Mouse (Mus musculus) MEL (cell line): ENCODE results near the gene Krtap5-4. TPM values are rescaled to one million over a fixed set of nuclear protein-coding genes. Genes with fewer than 3 reads are reported as not detected.
A peak's percentile ranks its signal among the peaks of the same experiment; 100 is the strongest.

Source experiments
- ELF1 ChIP-seq: IDR thresholded peaks from 2 replicates; pipeline ENCODE4 v1.6.1; 2014; ENCODE audit warnings: low read depth, mild to moderate bottlenecking, inconsistent platforms, low read length, improper control_type of control experiment, moderate library complexity
- EP300 ChIP-seq, 2 experiments: IDR thresholded peaks; 2 replicates each; pipeline ENCODE4 v1.6.1; 2011; ENCODE audit warnings: improper control_type of control experiment in 2 of 2, low read length in 2 of 2, low read depth in 1 of 2, mild to moderate bottlenecking in 1 of 2
- JUND ChIP-seq: IDR thresholded peaks from 2 replicates; pipeline ENCODE4 v1.6.1; 2011; ENCODE audit warnings: low read depth, mild to moderate bottlenecking, improper control_type of control experiment, low read length
- RCOR1 ChIP-seq: IDR thresholded peaks from 2 replicates; pipeline ENCODE4 v1.6.1; 2012; ENCODE audit warnings: low read depth, mild to moderate bottlenecking, inconsistent platforms, low read length, improper control_type of control experiment
- USF1 ChIP-seq: IDR thresholded peaks from 2 replicates; pipeline ENCODE4 v1.6.1; 2014; ENCODE audit warnings: low read depth, mild to moderate bottlenecking, inconsistent platforms, low read length, improper control_type of control experiment, moderate library complexity
- ZC3H11A ChIP-seq: IDR thresholded peaks from 2 replicates; pipeline ENCODE4 v1.6.1; 2012; ENCODE audit warnings: low read depth, mild to moderate bottlenecking, inconsistent platforms, low read length, improper control_type of control experiment
- ZKSCAN1 ChIP-seq: IDR thresholded peaks from 2 replicates; pipeline ENCODE4 v1.6.1; 2012; ENCODE audit warnings: low read depth, mild to moderate bottlenecking, inconsistent platforms, low read length, improper control_type of control experiment, moderate library complexity
- ZMIZ1 ChIP-seq: IDR thresholded peaks from 2 replicates; pipeline ENCODE4 v1.6.1; 2012; ENCODE audit warnings: low read depth, mild to moderate bottlenecking, inconsistent platforms, low read length, improper control_type of control experiment, moderate library complexity
- polyA plus RNA-seq, 2 experiments: library from polyadenylated mRNA; stranded (reverse) in 1 of 2; unstranded in 1 of 2; fragments of >175 nt in 1 of 2; fragments of >200 nt in 1 of 2; gene quantifications; 2 replicates each; pipeline versions ENCODE4 v1.2.1 to v1.2.4; 2012; ENCODE audit warnings: low replicate concordance in 2 of 2, low read depth in 1 of 2; ENCODE audit not compliant: insufficient read length in 2 of 2, insufficient read depth in 1 of 2, missing spikeins in 1 of 2
- total RNA-seq: library from RNA; depleted of rRNA; stranded (reverse); fragments of 300-350 nt; gene quantifications from 2 replicates; pipeline ENCODE4 v1.2.3, GENCODE M21; 2012; rRNA removed

The Krtap5-4 gene
- total and polyA plus RNA-seq, 3 experiments = not detected

DNA sequence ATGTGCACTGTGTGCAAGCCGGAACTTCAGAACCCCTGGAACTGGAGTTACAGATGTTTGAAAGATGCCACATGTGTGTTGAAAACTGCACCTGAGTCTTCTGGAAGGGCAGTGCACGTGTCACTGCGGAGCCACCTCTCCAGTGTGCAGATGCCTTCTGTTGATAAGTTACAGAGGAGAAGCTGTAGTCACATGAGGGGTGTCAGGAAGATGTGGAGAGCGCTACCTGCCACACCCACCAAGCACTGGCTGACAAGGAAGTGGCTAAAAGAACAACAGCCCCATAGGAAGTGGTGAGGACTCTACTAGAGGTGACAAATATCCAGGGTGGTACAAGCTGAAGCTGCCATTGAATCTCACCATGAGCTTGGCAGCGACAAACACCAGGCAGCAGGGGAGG is 50.5 kb downstream of the Krtap5-4 start (continued):
- peak; percentile 84 for TF ChIP-seq ELF1
- no peak for TF ChIP-seq ZMIZ1
- TF ChIP-seq USF1 = peak; percentile 92
- no peak for TF ChIP-seq RCOR1
- TF ChIP-seq JUND = no peak
- no peak for TF ChIP-seq ZC3H11A
- peak; percentile 34 to 61; a peak in 3 of 4 replicates for TF ChIP-seq EP300 (IDR thresholded peaks at IDR 0.05; ENCODE audit: low read depth in 1 of 2, low read length in 2 of 2)
- TF ChIP-seq ZKSCAN1 = no peak

Other genes with a start within 250 kb of the Krtap5-4 start
- gene Mob2, start 242.5 kb upstream of the Krtap5-4 start, total RNA-seq = 33.6 and 33.9 TPM in 2 replicates
- gene Mob2, start 242.5 kb upstream of the Krtap5-4 start, polyA plus RNA-seq = 10 to 100 TPM in 1 of 2 experiments, not detected in 1; 45.2 TPM
- 0.20 and 0.23 TPM in 2 replicates for gene Dusp8, start 207.7 kb upstream of the Krtap5-4 start, total RNA-seq
- under 1 TPM in 1 of 2 experiments, not detected in 1; 0.31 TPM for gene Dusp8, start 207.7 kb upstream of the Krtap5-4 start, polyA plus RNA-seq
- not detected in 2 replicates for gene Gm45618, start 182.8 kb upstream of the Krtap5-4 start, total RNA-seq
- not detected for gene Gm45618, start 182.8 kb upstream of the Krtap5-4 start, polyA plus RNA-seq
- gene Gm39115, start 167.5 kb upstream of the Krtap5-4 start, total RNA-seq = not detected in 2 replicates
- not detected for gene Gm39115, start 167.5 kb upstream of the Krtap5-4 start, polyA plus RNA-seq
- gene Gm45337, start 158.9 kb upstream of the Krtap5-4 start, total RNA-seq = not detected in 2 replicates
- not detected for gene Gm45337, start 158.9 kb upstream of the Krtap5-4 start, polyA plus RNA-seq
- gene Gm29735, start 146.4 kb upstream of the Krtap5-4 start, total RNA-seq = not detected in 2 replicates
- gene Gm29735, start 146.4 kb upstream of the Krtap5-4 start, polyA plus RNA-seq = not detected
- not detected in 2 replicates for gene Gm4553, start 137.8 kb upstream of the Krtap5-4 start, total RNA-seq
- not detected for gene Gm4553, start 137.8 kb upstream of the Krtap5-4 start, polyA plus RNA-seq
- not detected in 2 replicates for gene Krtap5-2, start 127.5 kb upstream of the Krtap5-4 start, total RNA-seq
- not detected for gene Krtap5-2, start 127.5 kb upstream of the Krtap5-4 start, polyA plus RNA-seq
- gene Gm10153, start 113.2 kb upstream of the Krtap5-4 start, total RNA-seq = not detected in 2 replicates
- not detected for gene Gm10153, start 113.2 kb upstream of the Krtap5-4 start, polyA plus RNA-seq
- gene Krtap5-3, start 102.2 kb upstream of the Krtap5-4 start, total RNA-seq = not detected in 2 replicates
- not detected for gene Krtap5-3, start 102.2 kb upstream of the Krtap5-4 start, polyA plus RNA-seq
- not detected in 2 replicates for gene Gm7579, start 91.7 kb upstream of the Krtap5-4 start, total RNA-seq
- not detected for gene Gm7579, start 91.7 kb upstream of the Krtap5-4 start, polyA plus RNA-seq
- gene Krtap5-5, start 73.6 kb upstream of the Krtap5-4 start, total RNA-seq = not detected in 2 replicates
- gene Krtap5-5, start 73.6 kb upstream of the Krtap5-4 start, polyA plus RNA-seq = not detected
- not detected in 2 replicates for gene Gm40460, start 62.5 kb upstream of the Krtap5-4 start, total RNA-seq
- not detected for gene Gm40460, start 62.5 kb upstream of the Krtap5-4 start, polyA plus RNA-seq
- gene Gm2431, start 45.2 kb upstream of the Krtap5-4 start, total RNA-seq = not detected in 2 replicates
- gene Gm2431, start 45.2 kb upstream of the Krtap5-4 start, polyA plus RNA-seq = not detected
- gene Gm4559, start 29.2 kb upstream of the Krtap5-4 start, total RNA-seq = not detected in 2 replicates
- gene Gm4559, start 29.2 kb upstream of the Krtap5-4 start, polyA plus RNA-seq = not detected
- gene Krtap5-1, start 6.4 kb upstream of the Krtap5-4 start, total RNA-seq = not detected in 2 replicates
- gene Krtap5-1, start 6.4 kb upstream of the Krtap5-4 start, polyA plus RNA-seq = not detected
- not detected in 2 replicates for gene Ifitm10, start 70.2 kb downstream of the Krtap5-4 start, total RNA-seq
- gene Ifitm10, start 70.2 kb downstream of the Krtap5-4 start, polyA plus RNA-seq = under 1 TPM in 1 of 2 experiments, not detected in 1; 0.21 TPM
- 3.2 and 8.1 TPM in 2 replicates for gene Gm49369, start 79.1 kb downstream of the Krtap5-4 start, total RNA-seq
- 10 to 100 TPM in 1 of 2 experiments, not detected in 1; 15.2 TPM for gene Gm49369, start 79.1 kb downstream of the Krtap5-4 start, polyA plus RNA-seq
- 112 and 115 TPM in 2 replicates for gene Ctsd, start 84.5 kb downstream of the Krtap5-4 start, total RNA-seq
- 100 to 1,000 TPM in 1 of 2 experiments, 10 to 100 TPM in 1; 89.3 to 179 TPM for gene Ctsd, start 84.5 kb downstream of the Krtap5-4 start, polyA plus RNA-seq
- gene Syt8, start 131.3 kb downstream of the Krtap5-4 start, total RNA-seq = not detected in 2 replicates
- not detected for gene Syt8, start 131.3 kb downstream of the Krtap5-4 start, polyA plus RNA-seq
- not detected in 2 replicates for gene Tnni2, start 138.3 kb downstream of the Krtap5-4 start, total RNA-seq
- under 1 TPM in 1 of 2 experiments, not detected in 1; 0.84 TPM for gene Tnni2, start 138.3 kb downstream of the Krtap5-4 start, polyA plus RNA-seq
- not detected in 2 replicates for gene Lsp1, start 157.3 kb downstream of the Krtap5-4 start, total RNA-seq
- not detected for gene Lsp1, start 157.3 kb downstream of the Krtap5-4 start, polyA plus RNA-seq
- gene Tnnt3, start 195.3 kb downstream of the Krtap5-4 start, total RNA-seq = not detected in 2 replicates
- not detected for gene Tnnt3, start 195.3 kb downstream of the Krtap5-4 start, polyA plus RNA-seq
- 48.2 and 57.6 TPM in 2 replicates for gene Mrpl23, start 229.1 kb downstream of the Krtap5-4 start, total RNA-seq
- gene Mrpl23, start 229.1 kb downstream of the Krtap5-4 start, polyA plus RNA-seq = 10 to 100 TPM in 1 of 2 experiments, not detected in 1; 11.4 TPM